Mouse (Mus musculus) MEL (cell line): Measurements from ENCODE around the gene Szt2. TPM values are rescaled to one million over a fixed set of nuclear protein-coding genes. Genes with fewer than 3 reads are reported as not detected.

Experiments used
- DNase-seq: peaks from one replicate; pipeline ENCODE4 v3.0.0; 2011; ENCODE audit warnings: low read depth, low spot score
- H3K27ac ChIP-seq: 2 replicates; pipeline ENCODE4 v1.5.1; 2012; ENCODE audit warnings: low read depth, mild to moderate bottlenecking, control low read depth, low read length, moderate library complexity; ENCODE audit not compliant: control insufficient read depth
- H3K27me3 ChIP-seq, 2 experiments: fragments of 150-350 bp in 1 of 2; sonication (generic) in 1 of 2; 2 replicates each; pipeline ENCODE4 v1.6.1; 2012; ENCODE audit warnings: low read length in 2 of 2, mild to moderate bottlenecking in 2 of 2, improper control_type of control experiment in 1 of 2, moderate library complexity in 1 of 2; ENCODE audit not compliant: insufficient read depth in 2 of 2, control insufficient read depth in 1 of 2
- H3K36me3 ChIP-seq, 2 experiments: 2 replicates each; pipeline ENCODE4 v1.6.1; 2012 to 2014; ENCODE audit warnings: low read length in 2 of 2, improper control_type of control experiment in 1 of 2, inconsistent platforms in 1 of 2, mild to moderate bottlenecking in 1 of 2; ENCODE audit not compliant: insufficient read depth in 2 of 2, control insufficient read depth in 1 of 2
- H3K4me1 ChIP-seq, 2 experiments: fragments of 150-350 bp in 1 of 2; sonication (generic) in 1 of 2; 2 replicates each; pipeline ENCODE4 v1.6.1; 2012; ENCODE audit warnings: low read length in 2 of 2, improper control_type of control experiment in 1 of 2, mild to moderate bottlenecking in 1 of 2; ENCODE audit not compliant: insufficient read depth in 2 of 2, control insufficient read depth in 1 of 2
- H3K4me3 ChIP-seq, 2 experiments: fragments of 150-350 bp in 1 of 2; sonication (generic) in 1 of 2; 2 replicates each; pipeline ENCODE4 v1.5.1; 2012; ENCODE audit warnings: low read depth in 2 of 2, low read length in 2 of 2, mild to moderate bottlenecking in 2 of 2, moderate library complexity in 2 of 2, control low read depth in 1 of 2, improper control_type of control experiment in 1 of 2; ENCODE audit not compliant: control insufficient read depth in 1 of 2, insufficient read depth in 1 of 2
- H3K79me2 ChIP-seq: 2 replicates; pipeline ENCODE4 v1.6.1; 2012; ENCODE audit warnings: mild to moderate bottlenecking, low read length, moderate library complexity; ENCODE audit not compliant: control insufficient read depth, poor library complexity, insufficient read depth
- H3K9ac ChIP-seq: 2 replicates; pipeline ENCODE4 v1.6.1; 2012; ENCODE audit warnings: low read depth, mild to moderate bottlenecking, control low read depth, low read length, moderate library complexity; ENCODE audit not compliant: control insufficient read depth, poor library complexity, severe bottlenecking
- H3K9me3 ChIP-seq: fragments of 150-350 bp; sonication (generic); replicated peaks from 2 replicates; pipeline ENCODE4 v1.6.1; 2012; ENCODE audit warnings: mild to moderate bottlenecking, low read length, improper control_type of control experiment, moderate library complexity; ENCODE audit not compliant: insufficient read depth
- BHLHE40 ChIP-seq: IDR thresholded peaks from 2 replicates; pipeline ENCODE4 v1.6.1; 2012; ENCODE audit warnings: low read depth, mild to moderate bottlenecking, inconsistent platforms, low read length, improper control_type of control experiment, borderline replicate concordance
- CHD1 ChIP-seq: IDR thresholded peaks from 2 replicates; pipeline ENCODE4 v1.6.1; 2012; ENCODE audit warnings: low read depth, mild to moderate bottlenecking, inconsistent platforms, low read length, improper control_type of control experiment
- CHD2 ChIP-seq: IDR thresholded peaks from 2 replicates; pipeline ENCODE4 v1.6.1; 2011; ENCODE audit warnings: low read length, improper control_type of control experiment
- ELF1 ChIP-seq: IDR thresholded peaks from 2 replicates; pipeline ENCODE4 v1.6.1; 2014; ENCODE audit warnings: low read depth, mild to moderate bottlenecking, inconsistent platforms, low read length, improper control_type of control experiment, moderate library complexity
- ETS1 ChIP-seq: IDR thresholded peaks from 2 replicates; pipeline ENCODE4 v1.6.1; 2012; ENCODE audit warnings: low read depth, mild to moderate bottlenecking, inconsistent platforms, low read length, improper control_type of control experiment, moderate library complexity
- GABPA ChIP-seq: IDR thresholded peaks from 2 replicates; pipeline ENCODE4 v1.6.1; 2012; ENCODE audit warnings: low read depth, mild to moderate bottlenecking, inconsistent platforms, low read length, improper control_type of control experiment, moderate library complexity
- GATA1 ChIP-seq: IDR thresholded peaks from 2 replicates; pipeline ENCODE4 v1.6.1; 2011; ENCODE audit warnings: low read depth, low read length, improper control_type of control experiment
- HCFC1 ChIP-seq: IDR thresholded peaks from 2 replicates; pipeline ENCODE4 v1.6.1; 2012; ENCODE audit warnings: low read depth, mild to moderate bottlenecking, inconsistent platforms, low read length, improper control_type of control experiment, moderate library complexity
- JUND ChIP-seq: IDR thresholded peaks from 2 replicates; pipeline ENCODE4 v1.6.1; 2011; ENCODE audit warnings: low read depth, mild to moderate bottlenecking, improper control_type of control experiment, low read length
- KAT2A ChIP-seq: conservative IDR thresholded peaks from 2 replicates; pipeline ENCODE4 v1.6.1; 2012; ENCODE audit warnings: low read depth, low read length, improper control_type of control experiment, inconsistent platforms
- MAX ChIP-seq: IDR thresholded peaks from 2 replicates; pipeline ENCODE4 v1.6.1; 2011; ENCODE audit warnings: low read length, improper control_type of control experiment
- MAZ ChIP-seq: IDR thresholded peaks from 2 replicates; pipeline ENCODE4 v1.6.1; 2012; ENCODE audit warnings: low read depth, mild to moderate bottlenecking, inconsistent platforms, low read length, improper control_type of control experiment
- MXI1 ChIP-seq: IDR thresholded peaks from 2 replicates; pipeline ENCODE4 v1.6.1; 2011; ENCODE audit warnings: mild to moderate bottlenecking, low read depth, low read length, improper control_type of control experiment
- MYB ChIP-seq: IDR thresholded peaks from 2 replicates; pipeline ENCODE4 v1.6.1; 2011; ENCODE audit warnings: mild to moderate bottlenecking, low read depth, low read length, improper control_type of control experiment
- POLR2A ChIP-seq, 2 experiments: IDR thresholded peaks; 2 replicates each; pipeline ENCODE4 v1.6.1; 2011 to 2012; ENCODE audit warnings: low read length in 2 of 2, mild to moderate bottlenecking in 2 of 2, control low read depth in 1 of 2, improper control_type of control experiment in 1 of 2, low read depth in 1 of 2, moderate library complexity in 1 of 2; ENCODE audit not compliant: control insufficient read depth in 1 of 2, insufficient read depth in 1 of 2, poor library complexity in 1 of 2
- POLR2AphosphoS2 ChIP-seq: IDR thresholded peaks from 2 replicates; pipeline ENCODE4 v1.6.1; 2011; ENCODE audit warnings: low read length, improper control_type of control experiment
- RAD21 ChIP-seq: IDR thresholded peaks from 2 replicates; pipeline ENCODE4 v1.6.1; 2011; ENCODE audit warnings: mild to moderate bottlenecking, low read depth, low read length, improper control_type of control experiment
- RCOR1 ChIP-seq: IDR thresholded peaks from 2 replicates; pipeline ENCODE4 v1.6.1; 2012; ENCODE audit warnings: low read depth, mild to moderate bottlenecking, inconsistent platforms, low read length, improper control_type of control experiment
- SIN3A ChIP-seq: IDR thresholded peaks from 2 replicates; pipeline ENCODE4 v1.6.1; 2012; ENCODE audit warnings: low read length, improper control_type of control experiment, inconsistent platforms
- TBP ChIP-seq: IDR thresholded peaks from 2 replicates; pipeline ENCODE4 v1.8.0; 2011; ENCODE audit warnings: low read depth, low read length, improper control_type of control experiment
- USF1 ChIP-seq: IDR thresholded peaks from 2 replicates; pipeline ENCODE4 v1.6.1; 2014; ENCODE audit warnings: low read depth, mild to moderate bottlenecking, inconsistent platforms, low read length, improper control_type of control experiment, moderate library complexity
- ZC3H11A ChIP-seq: IDR thresholded peaks from 2 replicates; pipeline ENCODE4 v1.6.1; 2012; ENCODE audit warnings: low read depth, mild to moderate bottlenecking, inconsistent platforms, low read length, improper control_type of control experiment
- ZKSCAN1 ChIP-seq: IDR thresholded peaks from 2 replicates; pipeline ENCODE4 v1.6.1; 2012; ENCODE audit warnings: low read depth, mild to moderate bottlenecking, inconsistent platforms, low read length, improper control_type of control experiment, moderate library complexity
- ZMIZ1 ChIP-seq: IDR thresholded peaks from 2 replicates; pipeline ENCODE4 v1.6.1; 2012; ENCODE audit warnings: low read depth, mild to moderate bottlenecking, inconsistent platforms, low read length, improper control_type of control experiment, moderate library complexity
- polyA plus RNA-seq, 2 experiments: library from polyadenylated mRNA; stranded (reverse) in 1 of 2; unstranded in 1 of 2; fragments of >175 nt in 1 of 2; fragments of >200 nt in 1 of 2; gene quantifications; 2 replicates each; pipeline versions ENCODE4 v1.2.1 to v1.2.4; 2012; ENCODE audit warnings: low replicate concordance in 2 of 2, low read depth in 1 of 2; ENCODE audit not compliant: insufficient read length in 2 of 2, insufficient read depth in 1 of 2, missing spikeins in 1 of 2
- total RNA-seq: library from RNA; depleted of rRNA; stranded (reverse); fragments of 300-350 nt; gene quantifications from 2 replicates; pipeline ENCODE4 v1.2.3, GENCODE M21; 2012

Szt2 gene
- total and polyA plus RNA-seq, 3 experiments, result 5.7 to 24.0 TPM; not detected in 1

GRCm38 (mm10) chr4:118432332-118432731 lies 23.3 kb upstream of the Szt2 start:
- H3K4me3 ChIP-seq, result no peak overlapping the region
- no peaks in the 10 kb centered on the region for H3K27me3 ChIP-seq
- DNase-seq, result no peak
- H3K9me3 ChIP-seq, result no peaks in the 10 kb centered on the region
- H3K4me1 ChIP-seq, result peaks cover 0 to 28% of the 10 kb centered on the region in 2 experiments; a peak in 3 of 4 replicates
- no peak overlapping the region for H3K9ac ChIP-seq
- H3K79me2 ChIP-seq, result peaks cover 61% of the 10 kb centered on the region
- TF ChIP-seq ZMIZ1 (peak; percentile 69; the same call in 1 of the 2 replicates), POLR2AphosphoS2 (peak; percentile 75), CHD1 (no peak)
- TF ChIP-seq, all 39 proteins: peak for 2
- Histone ChIP-seq H3K27ac (no peak overlapping the region), H3K36me3 (peaks cover 4 to 22% of the 10 kb centered on the region in 2 experiments)

DNA sequence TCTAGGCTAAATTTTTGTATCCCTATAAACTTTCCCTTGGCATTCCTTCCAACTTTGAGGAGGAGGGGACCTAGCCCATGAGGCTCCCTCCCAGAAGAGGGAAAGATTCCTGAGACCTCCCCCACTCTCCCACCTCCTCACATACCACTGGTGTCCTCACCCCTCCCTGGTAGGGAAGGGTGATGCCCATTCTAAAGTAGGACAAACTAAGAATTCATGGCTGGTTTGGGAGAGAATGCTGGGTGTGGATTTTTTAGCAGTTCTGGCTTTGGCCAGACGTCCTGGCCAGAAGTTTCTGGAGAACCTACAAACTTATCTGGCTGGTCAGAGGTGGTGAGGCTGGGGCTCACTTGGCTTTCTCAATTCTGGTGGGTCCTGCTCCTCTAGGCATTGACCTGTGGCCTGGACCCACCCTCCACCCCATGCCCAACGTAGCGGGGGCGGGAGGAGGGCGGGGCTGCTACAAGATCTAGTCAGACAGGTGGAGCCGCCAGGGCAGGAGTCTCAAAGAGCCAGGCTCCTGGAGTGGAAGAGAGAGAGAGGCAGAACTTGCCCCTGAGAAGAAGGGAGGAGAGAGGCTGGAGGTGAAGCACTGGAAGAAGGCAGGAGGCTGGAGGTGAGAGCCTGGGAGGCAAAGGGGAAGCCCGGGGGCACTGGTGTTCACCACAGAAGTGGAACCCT lies 20.3 kb upstream of the Szt2 start:
- H3K27ac ChIP-seq, result peak overlapping the region; percentile 85
- H3K4me3 ChIP-seq, result peak overlapping the region; percentile 95 to 96
- H3K79me2 ChIP-seq, result peaks cover 38% of the 10 kb centered on the region
- no peaks in the 10 kb centered on the region for H3K27me3 ChIP-seq
- H3K4me1 ChIP-seq, result peaks cover 14 to 38% of the 10 kb centered on the region in 2 experiments
- H3K9ac ChIP-seq, result peak overlapping the region; percentile 96
- 0 out of 2 replicates have a peak, but pooled peaks have one; percentile 18 for TF ChIP-seq MAZ
- no peak for TF ChIP-seq MYB
- H3K36me3 ChIP-seq, result peaks cover 2 to 34% of the 10 kb centered on the region in 2 experiments
- H3K9me3 ChIP-seq, result no peaks in the 10 kb centered on the region
- DNase-seq, result no peak

GRCm38 (mm10) chr4:118428531-118429214 lies 19.6 kb upstream of the Szt2 start:
- peaks cover 2 to 38% of the 10 kb centered on the region in 2 experiments; a peak in 3 of 4 replicates for H3K36me3 ChIP-seq
- peak overlapping the region; percentile 95 to 96 for H3K4me3 ChIP-seq
- H3K4me1 ChIP-seq, result peaks cover 18 to 44% of the 10 kb centered on the region in 2 experiments
- H3K9ac ChIP-seq, result peak overlapping the region; percentile 96
- peak overlapping the region; percentile 85 for H3K27ac ChIP-seq
- no peaks in the 10 kb centered on the region for H3K27me3 ChIP-seq
- peak; percentile 80 for DNase-seq
- peaks cover 35% of the 10 kb centered on the region for H3K79me2 ChIP-seq
- no peaks in the 10 kb centered on the region for H3K9me3 ChIP-seq
- TF ChIP-seq ZC3H11A (no peak), KAT2A (peak; percentile 44; the same call in 1 of the 2 replicates), MXI1 (peak; percentile 99), RCOR1 (0 out of 2 replicates have a peak, but pooled peaks have one; percentile 8), ETS1 (peak; percentile 56), CHD2 (no peak), SIN3A (peak; percentile 92), JUND (no peak), MYB (no peak), ZKSCAN1 (no peak), CHD1 (no peak), POLR2A (IDR thresholded peaks at IDR 0.05; ENCODE audit: control insufficient read depth in 1 of 2, insufficient read depth in 1 of 2, low read depth in 1 of 2, low read length in 2 of 2, poor library complexity in 1 of 2) (peak; percentile 20 to 71; a peak in 2 of 4 replicates), BHLHE40 (peak; percentile 96), ZMIZ1 (peak; percentile 17; the same call in 1 of the 2 replicates), RAD21 (no peak), HCFC1 (0 out of 2 replicates have a peak, but pooled peaks have one; percentile 43), GATA1 (peak; percentile 65), GABPA (no peak), USF1 (peak; percentile 82), TBP (peak; percentile 65), MAX (peak; percentile 97), ELF1 (no peak)
